Mouse (Mus musculus): ENCODE data around the gene Sfmbt2. TPM values are rescaled to one million over a fixed set of nuclear protein-coding genes. Genes with fewer than 3 reads are reported as not detected.
A peak's percentile ranks its signal among the peaks of the same experiment; 100 is the strongest.

The Sfmbt2 gene
- polyA plus RNA-seq, 1 experiment from 2014 or later = 1.3 TPM

GRCm38 (mm10) chr2:10582673-10583072 lies 212.4 kb downstream of the Sfmbt2 start:
- Histone ChIP-seq H3K9me3 (no peaks in the 10 kb centered on the region), H3K27me3 (replicated peaks) (no peaks in the 10 kb centered on the region), H3K4me2 (replicated peaks) (no peak overlapping the region), H3K36me3 (no peaks in the 10 kb centered on the region), H3K4me3 (replicated peaks) (no peak overlapping the region), H3K27ac (no peak overlapping the region), H3K4me1 (replicated peaks) (no peaks in the 10 kb centered on the region), H3K9ac (no peak overlapping the region)
- no peak for ATAC-seq
- 76% methylated on average over 4 of the region's 4 CpGs for WGBS

GRCm38 (mm10) chr2:10583103-10583502 lies 212.8 kb downstream of the Sfmbt2 start:
- Histone ChIP-seq H3K4me1 (replicated peaks) (no peaks in the 10 kb centered on the region), H3K4me3 (replicated peaks) (no peak overlapping the region), H3K9ac (no peak overlapping the region), H3K9me3 (no peaks in the 10 kb centered on the region), H3K4me2 (replicated peaks) (no peak overlapping the region), H3K36me3 (no peaks in the 10 kb centered on the region), H3K27me3 (replicated peaks) (no peaks in the 10 kb centered on the region), H3K27ac (no peak overlapping the region)
- no peak for ATAC-seq
- WGBS = 82% methylated on average over 5 of the region's 5 CpGs

DNA sequence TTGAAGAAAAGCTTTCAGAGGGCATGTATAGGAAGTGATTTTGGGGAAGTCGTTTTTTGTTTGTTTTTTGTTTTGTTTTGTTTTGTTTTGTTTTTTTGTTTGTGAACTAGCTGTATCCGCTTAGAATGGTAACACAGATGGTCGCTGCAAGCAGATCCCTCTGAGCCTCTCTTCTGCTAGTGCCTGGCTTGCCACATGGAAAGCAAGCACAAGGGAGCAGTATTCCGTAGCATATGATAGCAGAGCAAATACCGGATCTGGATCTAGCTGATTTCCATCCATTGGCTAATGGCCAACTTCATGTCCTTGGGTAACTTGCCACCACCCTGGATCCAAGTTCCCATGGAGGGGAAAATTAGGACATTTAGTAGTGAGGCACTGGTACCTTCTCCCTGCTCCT lies 221.0 kb downstream of the Sfmbt2 start:
- no peak overlapping the region for H3K9ac ChIP-seq
- ATAC-seq = no peak
- 78% methylated on average over 5 of the region's 5 CpGs for WGBS

DNA sequence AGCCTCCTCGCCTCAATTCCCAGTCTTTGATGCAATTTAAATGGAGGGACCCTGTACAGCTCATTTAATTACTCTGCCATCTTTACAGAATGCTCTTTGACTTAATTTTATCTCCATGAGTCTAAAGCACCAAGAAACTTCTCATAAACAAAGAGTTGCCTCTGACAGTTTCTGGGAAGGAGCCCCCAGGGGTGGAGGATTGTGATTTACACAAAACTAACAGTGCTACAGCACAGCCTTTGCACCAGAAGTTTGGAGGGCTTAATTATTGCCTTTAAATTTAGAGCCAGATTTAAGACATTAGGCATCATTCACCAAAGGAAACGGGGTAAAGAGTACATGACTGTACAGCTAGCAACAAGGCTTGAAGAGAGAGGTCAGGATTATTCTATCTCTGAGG lies 245.2 kb downstream of the Sfmbt2 start:
- H3K27me3 ChIP-seq (replicated peaks) = no peaks in the 10 kb centered on the region
- no peak for ATAC-seq
- no peaks in the 10 kb centered on the region for H3K9me3 ChIP-seq
- no peaks in the 10 kb centered on the region for H3K4me1 ChIP-seq (replicated peaks)
- WGBS = 70% methylated on average over 2 of the region's 2 CpGs
- H3K36me3 ChIP-seq = no peaks in the 10 kb centered on the region
- no peak overlapping the region for H3K27ac ChIP-seq
- no peak overlapping the region for H3K9ac ChIP-seq
- H3K4me2 ChIP-seq (replicated peaks) = no peak overlapping the region
- no peak overlapping the region for H3K4me3 ChIP-seq (replicated peaks)

More for the DNA sequence above, 221.0 kb downstream of the Sfmbt2 start:
- Histone ChIP-seq H3K4me2 (replicated peaks) (no peak overlapping the region), H3K36me3 (no peaks in the 10 kb centered on the region), H3K9me3 (no peaks in the 10 kb centered on the region), H3K4me3 (replicated peaks) (no peak overlapping the region), H3K27ac (no peak overlapping the region), H3K27me3 (replicated peaks) (no peaks in the 10 kb centered on the region), H3K4me1 (replicated peaks) (no peaks in the 10 kb centered on the region)

MicroRNAs within 50 kb of the gene (microRNA counts, 519-probe panel; counts per million panel counts)
- 97.1 counts per million, percentile 29 among the panel's probes with 10 or more counts for microRNA mmu-miR-297a+mmu-miR-466f+mmu-miR-669b
- 97.1 counts per million, percentile 29 among the panel's probes with 10 or more counts for microRNA mmu-miR-297b-3p
- 97.1 counts per million, percentile 29 among the panel's probes with 10 or more counts for microRNA mmu-miR-297b-5p
- 1,624 counts per million, percentile 35 among the panel's probes with 10 or more counts for microRNA mmu-miR-297c
- microRNA mmu-miR-466a-3p+mmu-miR-466b-3-3p = 2,727 counts per million, percentile 71 among the panel's probes with 10 or more counts
- 97.1 counts per million, percentile 29 among the panel's probes with 10 or more counts for microRNA mmu-miR-466a-5p+mmu-miR-466e-5p
- microRNA mmu-miR-466c-5p = 1,971 counts per million, percentile 44 among the panel's probes with 10 or more counts
- 1,943 counts per million, percentile 42 among the panel's probes with 10 or more counts for microRNA mmu-miR-466d-3p
- microRNA mmu-miR-466d-5p = 2,255 counts per million, percentile 56 among the panel's probes with 10 or more counts
- microRNA mmu-miR-466f-5p = 97.1 counts per million, percentile 29 among the panel's probes with 10 or more counts
- microRNA mmu-miR-466g = 2,442 counts per million, percentile 63 among the panel's probes with 10 or more counts
- 97.1 counts per million, percentile 29 among the panel's probes with 10 or more counts for microRNA mmu-miR-466h
- microRNA mmu-miR-466l = 1,846 counts per million, percentile 39 among the panel's probes with 10 or more counts
- 2,331 counts per million, percentile 61 among the panel's probes with 10 or more counts for microRNA mmu-miR-467a
- 97.1 counts per million, percentile 29 among the panel's probes with 10 or more counts for microRNA mmu-miR-467b
- microRNA mmu-miR-467c = 97.1 counts per million, percentile 29 among the panel's probes with 10 or more counts
- microRNA mmu-miR-467d = 97.1 counts per million, percentile 29 among the panel's probes with 10 or more counts
- 2,269 counts per million, percentile 57 among the panel's probes with 10 or more counts for microRNA mmu-miR-467e
- 2,477 counts per million, percentile 64 among the panel's probes with 10 or more counts for microRNA mmu-miR-669a
- microRNA mmu-miR-669e = 1,985 counts per million, percentile 45 among the panel's probes with 10 or more counts
- 3,123 counts per million, percentile 79 among the panel's probes with 10 or more counts for microRNA mmu-miR-669f
- 791 counts per million, percentile 30 among the panel's probes with 10 or more counts for microRNA mmu-miR-669g
- 97.1 counts per million, percentile 29 among the panel's probes with 10 or more counts for microRNA mmu-miR-669h-5p
- microRNA mmu-miR-669i = 1,894 counts per million, percentile 41 among the panel's probes with 10 or more counts
- 2,040 counts per million, percentile 47 among the panel's probes with 10 or more counts for microRNA mmu-miR-669j
- microRNA mmu-miR-669m = 97.1 counts per million, percentile 29 among the panel's probes with 10 or more counts
- microRNA mmu-miR-669o = 1,381 counts per million, percentile 32 among the panel's probes with 10 or more counts

Other genes starting within 250 kb of the Sfmbt2 start
- 4.4 and 5.8 TPM in 2 replicates for gene Itih2, start 239.1 kb upstream of the Sfmbt2 start, polyA plus RNA-seq (2015; fragmentation: Nextera tagmentation; extraction: Ambion mirVana)
- gene Itih5, start 216.9 kb upstream of the Sfmbt2 start, polyA plus RNA-seq (2015; fragmentation: Nextera tagmentation; extraction: Ambion mirVana) = 12.1 and 12.2 TPM in 2 replicates